Mouse (Mus musculus): ENCODE measurements around the gene Gm11127.
A peak's percentile ranks its signal among the peaks of the same experiment; 100 is the strongest.
"Not testable (repeated sequence)": the region's sequence is repeated elsewhere in the genome, so short reads cannot be mapped to it uniquely, and the experiment has no call there.

Gene Gm11127

DNA sequence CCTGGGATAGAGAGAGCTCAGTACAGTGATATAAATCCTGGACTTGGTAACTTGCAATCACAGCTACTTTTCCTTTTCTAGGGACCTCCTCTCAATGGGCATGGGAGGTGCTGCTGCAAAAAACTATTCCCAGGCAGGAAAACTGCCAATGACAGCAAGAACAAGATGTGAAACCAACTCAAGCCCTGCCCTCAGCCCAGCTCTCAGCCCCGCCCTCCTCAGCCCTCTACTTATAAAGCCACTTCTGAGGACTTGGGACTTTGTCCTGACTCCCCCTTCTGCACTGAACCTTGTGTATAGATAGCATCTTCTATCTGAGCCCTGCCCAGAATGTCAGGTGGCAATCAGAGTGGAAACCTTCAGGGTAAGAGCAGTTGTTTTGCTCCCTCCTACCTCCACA is at the start of gene Gm11127:
Gene Gm11127, minus strand, starts transcription at position 10 of the 400 bp plus-strand sequence.
- not testable (repeated sequence) for DNase-seq (ENCODE audit: low spot score in 2 of 2)

DNA sequence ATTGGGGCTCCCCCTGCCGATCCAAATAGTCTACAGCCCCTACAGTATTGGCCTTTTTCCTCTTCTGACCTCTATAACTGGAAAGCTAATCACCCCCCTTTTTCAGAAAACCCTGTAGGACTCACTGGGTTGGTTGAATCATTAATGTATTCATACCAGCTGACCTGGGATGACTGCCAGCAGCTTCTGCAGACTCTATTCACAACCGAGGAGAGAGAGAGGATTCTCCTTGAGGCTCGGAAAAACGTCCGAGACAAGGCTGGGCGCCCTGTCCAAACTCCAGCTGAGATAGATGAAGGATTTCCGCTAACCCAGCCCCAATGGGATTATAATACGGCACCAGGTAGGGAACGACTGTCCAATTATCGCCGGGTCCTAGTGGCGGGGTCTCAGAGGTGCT is 43.9 kb upstream of the Gm11127 start:
- not testable (repeated sequence) for DNase-seq (ENCODE audit: low spot score in 2 of 2)

DNA sequence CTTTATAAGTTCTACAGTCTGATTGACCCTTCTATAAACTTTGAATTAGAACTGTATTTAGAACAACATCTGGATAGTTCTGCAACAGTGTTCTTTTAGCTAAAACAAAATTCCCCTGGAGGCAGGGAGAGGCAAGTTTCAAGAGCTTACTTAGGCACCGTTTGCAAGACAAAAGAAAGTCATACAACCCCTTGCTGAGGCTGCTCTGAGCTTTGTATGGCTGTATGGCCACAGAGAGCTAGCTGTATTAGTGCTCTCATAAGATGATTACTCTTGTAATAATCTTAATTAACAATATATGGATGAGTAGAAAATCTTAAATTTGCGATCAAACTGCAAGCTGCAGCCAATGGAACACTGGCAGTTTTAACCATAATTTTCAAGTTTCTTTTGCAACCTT is 41.4 kb upstream of the Gm11127 start:
- not testable (repeated sequence) for DNase-seq (ENCODE audit: low spot score in 2 of 2)

DNA sequence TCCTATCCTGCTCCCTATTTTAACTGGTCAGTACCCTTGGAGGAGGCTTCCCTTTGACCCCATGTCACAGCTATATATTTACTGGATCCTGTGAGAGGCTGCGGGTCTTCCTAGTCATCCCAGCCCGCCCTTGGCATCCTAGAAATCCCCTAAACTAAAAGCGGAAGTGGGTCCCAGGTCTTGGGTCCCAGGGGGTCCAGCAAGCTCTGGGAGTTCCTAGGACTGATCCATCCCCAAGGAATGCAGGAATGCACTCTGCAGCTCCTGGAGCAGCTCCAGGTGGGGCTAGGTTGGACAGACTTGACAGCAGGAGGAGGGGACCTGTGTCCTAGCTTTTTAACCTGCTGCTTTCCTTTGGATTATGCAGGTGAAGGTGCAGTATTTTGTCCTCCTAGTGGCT is 35.8 kb upstream of the Gm11127 start:
- no peak for DNase-seq (ENCODE audit: low spot score in 2 of 2)

DNA sequence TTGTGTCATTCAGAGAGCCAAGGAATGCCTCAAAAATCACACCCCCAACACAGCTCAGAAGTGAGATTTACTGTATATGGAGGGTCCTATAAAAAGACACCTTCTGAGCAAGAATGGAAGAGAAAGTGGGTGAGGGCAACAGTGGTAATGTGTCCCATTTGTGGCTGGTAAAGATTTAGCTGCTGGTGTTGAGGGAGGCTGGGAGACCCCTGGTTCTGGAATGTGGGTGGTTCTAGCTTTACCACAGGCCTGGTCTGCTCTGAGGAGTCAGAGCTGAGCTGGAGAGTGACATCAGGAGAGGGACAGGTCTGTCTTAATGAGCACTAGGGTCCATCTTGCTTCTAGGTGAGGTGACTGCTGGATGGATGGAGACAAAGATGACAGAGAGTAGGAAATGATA is 34.3 kb upstream of the Gm11127 start:
- DNase-seq (ENCODE audit: low spot score in 2 of 2) = not testable (repeated sequence)

DNA sequence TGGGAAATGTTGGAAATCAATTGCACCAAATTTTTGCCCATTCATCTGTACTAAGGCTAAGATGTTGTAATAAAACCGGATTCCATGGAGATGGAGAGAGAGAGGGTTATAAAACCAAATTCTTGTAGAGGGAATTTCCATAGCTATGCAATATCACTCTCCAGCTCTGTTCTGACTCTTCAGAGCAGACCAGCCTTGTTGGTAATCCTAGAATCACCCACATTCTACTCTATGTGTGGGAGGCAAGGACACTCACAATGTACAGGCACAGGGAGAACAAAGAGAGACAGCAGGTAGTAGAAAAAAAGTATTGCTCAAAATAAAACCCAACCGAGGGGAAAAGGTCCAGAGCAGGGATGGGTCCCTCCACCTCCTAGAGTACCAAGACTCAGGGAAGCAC is 33.8 kb upstream of the Gm11127 start:
- not testable (repeated sequence) for DNase-seq (ENCODE audit: low spot score in 2 of 2)

DNA sequence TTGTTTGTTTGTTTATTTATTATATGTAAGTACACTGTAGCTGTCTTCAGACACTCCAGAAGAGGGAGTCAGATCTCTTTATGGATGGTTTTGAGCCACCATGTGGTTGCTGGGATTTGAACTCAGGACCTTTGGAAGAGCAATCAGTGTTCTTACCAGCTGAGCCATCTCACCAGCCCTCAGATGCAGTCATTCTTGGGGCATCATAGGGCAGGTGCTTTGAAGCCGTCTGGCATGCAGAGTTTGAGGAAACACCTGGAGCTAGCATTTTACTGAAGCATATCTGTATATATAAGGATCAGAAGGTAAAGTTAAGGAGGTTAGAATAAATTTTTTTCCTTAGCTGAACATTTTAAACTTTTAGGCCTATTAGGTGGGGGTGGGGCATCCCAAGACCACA is 27.8 kb upstream of the Gm11127 start:
- not testable (repeated sequence) for DNase-seq (ENCODE audit: low spot score in 2 of 2)

DNA sequence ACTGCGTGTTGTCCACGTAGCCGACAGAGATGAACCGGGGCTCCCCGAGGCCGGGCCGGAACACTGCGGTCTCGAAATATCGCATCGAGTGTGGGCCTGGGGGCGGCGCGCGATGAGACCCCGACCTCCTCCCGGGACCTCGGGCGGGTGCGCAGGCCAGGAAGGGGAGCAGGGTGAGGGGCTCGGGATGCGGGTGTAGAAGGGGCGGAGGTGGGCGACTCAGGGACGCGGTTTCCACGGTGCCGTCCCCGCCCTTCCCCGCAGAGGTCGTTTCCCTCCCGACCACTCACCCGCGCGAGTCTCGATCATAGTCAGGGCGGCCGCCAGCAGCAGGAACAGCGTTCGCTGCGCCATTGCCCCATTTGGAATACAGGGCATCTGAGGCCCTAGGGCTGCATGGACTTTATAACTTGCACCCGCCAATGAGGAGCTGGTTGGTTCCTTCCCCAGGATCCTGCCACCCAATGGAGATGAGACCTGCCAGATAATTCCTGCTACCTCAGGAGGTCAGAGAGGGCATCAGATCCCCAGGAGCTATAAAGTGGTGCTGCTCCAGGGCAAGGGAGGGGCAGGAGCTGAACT is 25.8 kb upstream of the Gm11127 start:
- no peak for DNase-seq (ENCODE audit: low spot score in 2 of 2)

DNA sequence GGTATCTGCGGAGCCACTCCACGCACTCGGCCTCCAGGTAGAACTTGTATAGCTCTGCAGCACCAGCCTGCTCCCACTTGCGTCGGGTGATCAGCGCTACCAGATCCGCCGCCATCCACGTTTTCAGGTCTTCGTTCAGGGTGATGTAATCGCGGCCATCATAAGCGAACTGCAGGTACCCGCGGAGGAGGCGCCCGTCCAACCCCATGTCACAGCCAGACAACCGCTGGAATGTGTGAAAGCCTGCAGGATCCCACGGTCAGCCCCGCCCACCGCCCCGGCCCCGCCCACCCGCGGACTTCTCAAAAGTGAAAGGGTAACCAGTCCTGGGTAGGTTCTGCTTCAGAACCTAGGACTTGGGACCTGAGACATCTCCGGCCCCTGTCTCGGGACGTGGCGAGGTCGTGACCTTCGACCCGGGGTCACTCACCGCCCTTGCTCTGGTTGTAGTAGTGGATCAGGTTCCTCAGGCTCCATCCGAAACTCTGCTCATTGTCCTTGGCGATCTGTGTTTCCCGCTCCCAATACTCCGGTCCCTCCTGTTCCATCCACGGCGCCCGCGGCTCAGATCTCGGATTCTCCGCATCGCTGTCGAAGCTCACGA is 25.2 kb upstream of the Gm11127 start:
- peak; percentile 43 to 47 for DNase-seq (ENCODE audit: low spot score in 2 of 2)

DNA sequence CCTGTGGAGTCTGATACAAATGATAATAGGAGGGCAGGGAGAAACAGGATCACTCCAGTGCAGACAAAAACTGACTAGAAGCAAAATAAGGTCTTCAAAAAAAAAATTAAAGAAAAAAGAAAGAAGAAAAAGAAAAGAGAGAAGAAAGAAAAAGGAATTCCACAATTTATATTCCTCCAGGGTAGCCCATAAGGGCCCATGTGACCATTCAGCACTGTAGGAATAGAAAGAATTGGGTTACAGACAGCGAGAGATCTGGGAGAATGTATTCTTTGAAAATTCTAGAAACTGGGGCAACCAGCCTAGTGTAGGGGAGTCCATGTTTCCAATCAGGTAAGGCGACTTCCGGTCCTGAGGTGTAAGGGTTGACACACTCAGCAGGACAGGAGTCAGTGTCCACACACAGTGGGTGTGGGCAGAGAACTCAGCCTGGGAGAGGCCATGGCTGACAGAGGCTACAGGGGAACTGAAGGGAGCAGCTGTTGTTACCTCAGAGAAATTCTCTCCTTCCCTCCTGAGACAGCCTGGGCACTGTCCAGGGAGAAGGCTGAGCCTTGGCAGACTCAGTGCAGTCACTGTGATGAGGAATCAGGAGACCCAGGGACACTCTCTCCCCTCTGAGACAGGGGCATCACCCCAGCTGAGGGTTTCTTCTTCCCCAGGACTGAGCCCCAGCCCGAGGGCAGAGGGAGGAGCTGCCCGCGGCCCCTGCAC is 24.5 kb upstream of the Gm11127 start:
- not testable (repeated sequence) for DNase-seq (ENCODE audit: low spot score in 2 of 2)

DNA sequence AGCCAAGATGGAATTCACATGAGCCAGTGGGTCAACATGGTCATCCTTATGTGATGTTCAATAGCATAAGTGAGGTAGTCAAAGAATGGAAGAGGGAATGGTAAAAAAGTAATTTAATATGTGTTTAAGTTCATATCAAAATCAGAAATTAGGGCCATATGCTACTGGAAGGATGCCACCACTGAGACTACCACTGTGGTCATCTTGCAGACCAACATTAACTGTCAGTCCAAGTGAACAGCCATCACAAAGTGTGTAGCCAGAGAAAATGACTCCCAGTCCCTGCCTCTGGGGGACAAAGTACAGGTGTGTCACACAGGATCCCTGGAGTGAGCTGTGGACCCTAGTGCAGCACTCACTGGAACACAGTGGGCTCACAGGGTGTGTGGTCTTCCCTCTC is 23.7 kb upstream of the Gm11127 start:
- DNase-seq (ENCODE audit: low spot score in 2 of 2) = not testable (repeated sequence)

DNA sequence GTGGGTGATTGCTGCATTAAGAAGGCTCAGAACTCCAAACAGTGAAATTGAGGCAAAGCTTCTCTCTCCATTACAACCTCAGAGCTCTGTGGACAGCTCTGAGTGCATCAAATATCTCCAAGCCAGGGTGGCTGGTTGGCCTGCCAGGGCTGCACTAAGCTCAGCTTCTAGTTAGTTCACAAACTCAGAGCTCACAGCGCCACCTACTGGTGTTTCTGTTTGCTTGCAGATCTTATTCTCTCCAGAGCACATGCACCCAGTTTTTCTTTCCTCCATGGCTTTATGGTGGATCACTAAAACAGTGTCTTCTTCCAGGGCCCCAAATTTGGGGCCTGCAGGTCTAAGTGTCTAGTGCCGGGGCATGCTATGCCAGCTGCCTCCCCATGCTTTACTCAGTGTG is 2.7 kb upstream of the Gm11127 start:
- DNase-seq (ENCODE audit: low spot score in 2 of 2) = peak; percentile 80 to 88

DNA sequence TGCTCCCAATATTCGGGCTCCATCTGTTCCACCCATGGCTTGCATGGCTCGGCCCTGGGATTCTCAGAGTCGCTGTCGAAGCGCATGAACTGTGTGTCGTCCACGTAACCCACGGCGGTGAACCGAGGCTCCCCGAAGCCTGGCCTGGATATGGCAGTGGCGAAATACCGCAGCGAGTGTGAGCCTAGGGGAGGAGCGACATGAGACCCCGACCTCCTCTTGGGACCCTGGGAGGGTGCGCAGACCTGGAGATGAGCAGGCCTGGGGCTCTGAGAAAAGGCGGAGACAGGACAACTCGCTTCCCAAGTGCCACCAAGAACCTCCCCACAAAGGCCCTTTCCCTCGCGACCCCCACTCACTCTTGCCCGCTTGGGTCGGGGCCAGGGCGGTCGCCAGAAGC is 244 bp downstream of the Gm11127 start:
- DNase-seq (ENCODE audit: low spot score in 2 of 2) = not testable (repeated sequence)

DNA sequence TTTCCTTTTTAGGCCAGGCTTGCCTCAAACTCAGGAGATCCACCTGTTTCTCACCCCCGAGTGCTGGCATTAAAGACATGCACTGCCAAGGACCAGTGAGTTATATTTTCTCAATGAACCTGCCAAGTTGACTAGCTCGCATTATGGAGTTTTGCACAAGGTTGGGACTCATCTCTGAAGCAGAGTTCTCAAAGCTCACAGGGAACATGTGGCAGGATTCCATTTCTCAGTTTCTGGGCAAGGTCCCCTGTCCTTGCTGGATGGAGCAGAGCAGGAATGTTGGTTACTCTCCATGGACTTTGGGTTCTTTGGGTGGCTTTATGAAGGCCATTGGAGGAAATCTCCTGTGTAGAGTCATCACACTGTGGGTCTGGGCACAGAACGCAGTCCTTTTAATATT is 14.9 kb downstream of the Gm11127 start:
- DNase-seq (ENCODE audit: low spot score in 2 of 2) = no peak

DNA sequence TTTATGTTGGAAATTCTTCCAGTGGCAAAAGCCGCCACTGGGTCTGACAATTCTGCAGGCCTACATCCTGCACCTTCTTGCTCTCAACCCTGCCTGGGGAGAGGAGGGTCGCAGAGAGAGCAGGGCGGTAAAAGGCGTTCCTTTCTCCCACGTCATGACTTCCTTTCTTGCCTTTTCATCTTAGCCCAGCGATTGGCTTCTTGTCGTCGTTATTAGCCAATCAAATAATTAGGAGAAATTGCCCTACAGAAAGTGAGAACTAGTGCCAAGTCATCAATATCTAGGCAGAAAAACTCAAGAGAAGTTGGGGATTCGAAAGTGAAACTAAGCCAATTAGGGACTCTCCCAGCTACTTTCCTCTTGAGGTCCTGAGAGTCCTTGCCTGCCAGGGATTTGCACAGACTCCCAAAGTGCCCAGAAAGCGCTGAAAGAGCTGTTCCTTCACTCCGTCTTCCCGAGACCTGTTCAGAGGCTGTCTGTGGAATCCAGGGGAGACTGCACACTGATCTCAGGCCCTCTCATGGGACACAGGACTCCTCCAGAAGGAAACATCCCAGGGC is 15.5 kb downstream of the Gm11127 start, which contains the start of the genes H2-T22 and Gm6034:
Gene H2-T22, minus strand, starts transcription at position 138 of the 560 bp plus-strand sequence.
Gene Gm6034, plus strand, starts transcription at position 352 of the 560 bp plus-strand sequence.
- peak; percentile 85 to 86 for DNase-seq (ENCODE audit: low spot score in 2 of 2)

DNA sequence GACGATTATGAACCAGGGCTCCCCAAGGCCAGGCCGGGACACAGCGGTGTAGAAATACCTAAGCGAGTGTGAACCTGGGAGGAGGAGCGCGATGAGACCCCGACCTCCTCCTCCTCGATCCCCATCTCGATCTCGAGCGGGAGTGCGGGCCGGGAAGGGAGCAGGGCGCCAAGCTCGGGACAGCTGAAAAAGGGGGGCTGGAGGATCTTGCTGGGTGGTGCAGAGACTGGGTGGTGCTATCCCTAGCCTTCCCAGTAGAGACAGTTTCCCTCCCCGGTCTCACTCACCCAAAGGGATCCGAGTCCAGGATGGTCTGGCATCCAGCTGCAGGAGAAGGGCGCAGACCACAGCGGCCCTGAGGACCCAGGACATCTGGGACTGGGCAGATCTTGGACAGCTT is 16.1 kb downstream of the Gm11127 start:
- DNase-seq (ENCODE audit: low spot score in 2 of 2) = not testable (repeated sequence)

DNA sequence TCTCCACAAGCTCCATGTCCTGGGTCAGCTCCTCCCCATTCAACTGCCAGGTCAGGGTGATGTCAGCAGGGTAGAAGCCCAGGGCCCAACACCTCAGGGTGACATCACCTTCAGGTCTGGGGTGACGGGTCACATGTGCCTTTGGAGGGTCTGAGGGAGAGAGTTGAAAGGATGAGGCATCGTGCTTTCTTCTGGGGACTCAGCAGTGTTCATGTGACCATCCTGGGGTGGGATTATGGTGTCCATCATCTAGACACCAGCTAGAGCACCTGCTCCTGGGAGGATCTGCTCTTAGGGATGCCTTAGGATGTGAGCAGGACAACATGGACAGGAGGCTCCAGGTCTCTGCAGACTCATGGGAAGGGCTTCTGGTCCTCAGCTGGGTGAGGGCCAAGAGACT is 17.6 kb downstream of the Gm11127 start:
- DNase-seq (ENCODE audit: low spot score in 2 of 2) = not testable (repeated sequence)

DNA sequence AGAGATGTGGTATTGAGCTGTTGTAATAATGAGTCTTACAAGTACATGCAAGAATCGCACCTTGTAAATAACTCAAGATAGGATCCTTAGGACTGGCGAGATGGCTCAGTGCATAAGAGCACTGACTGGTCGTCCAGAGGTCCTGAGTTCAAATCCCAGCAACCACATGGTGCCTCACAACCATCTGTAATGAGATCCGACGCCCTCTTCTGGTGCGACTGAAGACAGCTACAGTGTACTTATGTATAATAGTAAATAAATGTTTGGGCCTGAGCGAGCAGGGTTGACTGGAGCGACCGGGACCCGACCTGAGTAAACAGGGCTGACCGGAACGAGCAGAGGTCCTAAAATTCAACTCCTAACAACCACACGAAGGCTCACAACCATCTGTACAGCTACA is 22.0 kb downstream of the Gm11127 start:
- not testable (repeated sequence) for DNase-seq (ENCODE audit: low spot score in 2 of 2)

DNA sequence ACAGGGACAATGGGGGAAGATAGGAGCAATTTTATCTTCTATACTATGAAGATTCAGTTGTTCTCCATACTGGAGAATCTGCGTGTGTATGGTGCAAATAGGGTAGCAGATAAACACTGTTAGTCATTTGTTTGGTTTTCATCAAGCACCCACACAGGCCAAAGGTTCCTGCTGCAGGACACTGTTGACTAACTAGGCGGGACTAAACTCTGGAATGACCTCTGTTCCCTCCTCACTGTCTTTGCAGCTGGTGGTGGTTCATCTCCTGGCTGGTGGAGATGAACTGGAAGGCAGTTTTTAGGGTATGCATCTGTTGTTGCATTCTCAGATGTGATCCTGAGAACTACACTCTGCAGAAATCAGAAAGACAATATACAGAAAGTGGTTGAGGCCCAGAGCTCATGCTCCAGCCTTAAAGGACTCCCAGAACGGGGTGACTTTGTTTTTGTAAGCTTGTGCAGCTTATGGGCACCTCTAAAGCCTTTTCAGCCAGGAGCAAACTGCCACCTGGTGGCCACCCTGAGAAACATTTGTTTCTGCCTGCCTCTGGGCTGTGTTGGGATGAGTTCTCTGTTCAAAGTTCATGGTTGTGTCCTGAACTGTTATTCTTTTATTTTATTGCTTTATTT is 23.0 kb downstream of the Gm11127 start:
- peak; percentile 58 to 72 for DNase-seq (ENCODE audit: low spot score in 2 of 2)

DNA sequence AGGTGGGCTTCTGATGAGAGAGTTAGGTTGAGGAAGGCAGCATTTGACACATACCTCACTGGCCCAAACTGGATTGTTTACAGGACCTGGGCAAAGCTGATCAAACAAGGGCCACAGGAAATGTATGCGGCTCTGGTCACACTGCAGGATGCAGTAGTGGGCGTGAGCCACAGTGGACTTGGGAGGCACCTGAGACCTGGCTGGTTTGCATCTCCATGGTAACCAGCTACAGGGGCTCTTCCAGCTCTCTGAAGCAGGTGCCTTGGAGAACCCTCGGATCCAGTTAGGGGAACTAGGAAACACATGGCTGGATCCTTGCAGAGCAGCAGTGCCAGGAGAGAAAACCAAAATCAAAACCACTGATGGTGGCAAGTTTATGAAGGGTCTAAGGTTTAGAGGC is 23.6 kb downstream of the Gm11127 start:
- not testable (repeated sequence) for DNase-seq (ENCODE audit: low spot score in 2 of 2)

DNA sequence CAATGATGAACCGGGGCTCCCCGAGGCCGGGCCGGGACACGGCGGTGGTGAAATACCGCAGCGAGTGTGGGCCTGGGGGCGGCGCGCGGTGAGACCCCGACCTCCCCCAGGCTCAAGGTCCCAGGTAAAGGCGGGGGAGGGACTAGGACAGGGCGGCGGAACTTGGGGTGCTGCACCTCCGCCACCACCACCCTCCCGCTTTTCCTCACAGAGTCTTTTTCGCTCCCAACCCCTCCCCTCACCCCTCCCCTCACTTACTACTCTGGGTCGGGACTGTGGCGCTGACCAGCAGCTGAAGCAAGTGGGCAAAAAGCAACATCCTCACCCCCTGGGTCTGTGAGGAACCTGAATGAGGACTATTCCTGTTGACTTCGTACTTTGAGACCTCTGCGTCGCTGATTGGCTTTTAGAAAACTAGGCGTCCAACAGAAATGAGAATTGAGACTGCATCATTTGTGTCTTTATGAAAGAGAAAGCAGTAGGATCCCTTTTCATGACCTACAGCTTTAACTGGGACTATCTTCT is 25.8 kb downstream of the Gm11127 start, which contains the start of gene H2-T23:
Gene H2-T23, minus strand, starts transcription at position 505 of the 525 bp plus-strand sequence.
- DNase-seq (ENCODE audit: low spot score in 2 of 2) = peak; percentile 64 to 73

Measured in natural killer cell, adult 2 months (primary cell).